Mouse (Mus musculus) brain, embryonic 18.5 days (tissue): ENCODE measurements at regions not wholly inside any gene's neighbourhood (a gene's known extent, or its start where the extent isn't known, plus 50 kb on each side); places are given as distances from the start of the nearest gene placed in this dataset.

Source experiments
- DNase-seq: peaks from one replicate; pipeline ENCODE4 v3.0.0-alpha.2; 2012; ENCODE audit warnings: low read depth, low spot score

DNA sequence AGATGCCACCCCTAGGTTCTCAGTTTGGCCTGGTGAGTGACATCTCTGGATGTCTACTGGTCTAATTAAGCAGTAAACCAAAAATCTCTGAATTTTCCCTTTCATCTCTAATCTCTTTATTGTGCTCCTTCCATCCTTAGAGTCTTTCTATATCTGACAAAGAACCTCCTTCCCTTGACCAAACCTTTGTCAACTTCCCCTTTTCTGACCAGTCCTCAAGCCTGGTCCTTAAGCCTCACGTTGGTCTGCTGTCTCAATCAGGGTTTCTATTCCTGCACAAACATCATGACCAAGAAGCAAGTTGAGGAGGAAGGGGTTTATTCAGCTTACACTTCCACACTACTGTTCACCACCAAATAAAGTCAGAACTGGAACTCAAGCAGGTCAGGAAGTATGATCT lies 116.4 kb upstream of the Tab2 start:
- no peak for DNase-seq

DNA sequence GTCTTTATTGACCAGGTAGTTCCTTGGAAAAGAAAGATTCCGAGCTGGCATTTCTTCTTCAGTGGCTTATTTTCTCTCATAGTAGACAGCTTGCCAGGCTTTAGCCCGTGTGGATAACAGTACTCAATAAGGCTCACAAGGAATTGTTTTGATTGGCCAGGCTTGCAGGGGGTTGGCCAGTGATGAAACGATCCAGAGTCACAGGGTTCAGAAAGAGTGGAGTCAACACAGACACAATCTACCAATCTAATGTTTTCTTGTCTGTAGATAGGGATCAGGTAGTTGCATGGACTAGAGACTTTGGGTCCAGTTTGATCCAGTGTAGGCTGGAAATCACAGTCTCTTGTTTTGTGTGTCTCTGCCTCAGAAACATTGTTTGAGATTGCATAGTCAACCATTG lies 115.8 kb upstream of the Tab2 start:
- DNase-seq, result no peak

DNA sequence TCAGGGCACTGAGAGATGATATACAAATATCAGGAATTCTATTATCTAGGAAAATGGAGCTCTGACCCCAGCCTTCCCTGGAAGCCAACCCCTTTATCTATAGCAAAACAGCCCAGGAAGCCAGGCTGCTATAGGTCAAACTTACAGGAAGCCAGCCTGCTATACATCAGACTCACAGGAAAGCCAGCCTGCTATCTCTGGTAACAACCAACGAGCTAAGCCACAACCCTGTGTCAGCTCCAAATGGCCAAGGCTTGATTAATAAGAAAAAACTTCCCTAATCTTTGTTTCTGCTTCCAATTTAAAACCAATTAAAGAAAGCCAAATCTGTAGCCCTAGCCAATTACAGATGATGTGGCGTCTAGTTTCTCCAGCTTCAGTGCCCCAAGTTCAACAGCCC lies 114.4 kb upstream of the Tab2 start:
- DNase-seq, result no peak

DNA sequence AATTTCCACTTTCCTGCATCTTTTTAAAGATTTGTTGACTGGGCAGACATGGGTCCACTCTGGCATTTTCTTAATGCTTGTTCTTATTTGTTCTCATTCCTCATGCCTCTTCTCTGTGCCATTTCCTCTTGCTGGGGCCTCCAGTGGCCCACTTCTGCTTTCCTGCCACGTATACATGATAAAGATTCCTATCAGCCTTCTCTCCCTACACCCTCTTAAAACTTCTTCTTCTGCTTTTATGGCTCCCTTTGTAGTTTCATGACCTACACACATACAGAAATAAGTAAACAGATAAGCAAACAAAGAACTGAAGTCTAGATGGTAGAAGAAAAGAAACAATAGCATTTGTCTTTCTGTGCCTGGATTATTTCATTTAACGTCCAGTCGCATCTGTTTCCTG lies 110.9 kb upstream of the Tab2 start:
- DNase-seq, result no peak

DNA sequence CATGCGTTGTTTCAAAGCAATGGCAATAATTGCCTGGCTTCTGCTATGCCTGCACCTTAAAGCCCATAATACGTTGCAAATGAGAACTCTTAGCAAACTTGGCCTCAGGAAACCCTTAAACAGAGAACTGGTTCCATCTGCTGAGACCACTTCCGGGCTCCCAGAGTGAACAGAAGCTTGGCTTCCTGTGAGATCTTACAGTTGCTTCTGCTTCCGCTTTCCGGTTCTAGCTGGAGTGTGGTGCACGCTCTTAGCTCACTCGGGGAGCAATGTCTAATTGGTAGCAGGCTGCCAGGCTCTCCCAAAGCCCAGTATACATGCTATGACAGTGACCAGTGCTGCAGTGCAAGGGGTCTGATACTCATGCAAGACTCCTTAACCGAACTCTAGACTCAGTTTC lies 109.7 kb upstream of the Tab2 start:
- DNase-seq, result no peak

DNA sequence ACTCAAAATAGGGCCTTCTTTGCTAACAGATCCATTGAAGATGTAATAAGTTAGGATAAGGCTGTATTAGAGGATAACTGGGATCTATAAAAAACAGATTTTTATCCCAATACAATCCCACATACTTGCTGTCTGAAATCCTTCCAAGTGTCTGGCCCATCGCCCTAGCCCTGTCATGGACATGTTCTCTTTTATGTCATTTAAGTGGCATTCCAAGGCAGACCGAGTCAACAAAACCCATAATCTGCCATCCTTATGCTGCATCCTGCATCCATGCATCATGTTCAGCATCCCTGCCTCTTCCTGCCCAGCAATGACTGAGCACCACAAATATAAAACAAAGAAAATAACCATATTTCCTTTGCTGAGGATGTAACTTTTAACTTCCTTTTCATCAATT lies 108.3 kb upstream of the Tab2 start:
- DNase-seq, result no peak

DNA sequence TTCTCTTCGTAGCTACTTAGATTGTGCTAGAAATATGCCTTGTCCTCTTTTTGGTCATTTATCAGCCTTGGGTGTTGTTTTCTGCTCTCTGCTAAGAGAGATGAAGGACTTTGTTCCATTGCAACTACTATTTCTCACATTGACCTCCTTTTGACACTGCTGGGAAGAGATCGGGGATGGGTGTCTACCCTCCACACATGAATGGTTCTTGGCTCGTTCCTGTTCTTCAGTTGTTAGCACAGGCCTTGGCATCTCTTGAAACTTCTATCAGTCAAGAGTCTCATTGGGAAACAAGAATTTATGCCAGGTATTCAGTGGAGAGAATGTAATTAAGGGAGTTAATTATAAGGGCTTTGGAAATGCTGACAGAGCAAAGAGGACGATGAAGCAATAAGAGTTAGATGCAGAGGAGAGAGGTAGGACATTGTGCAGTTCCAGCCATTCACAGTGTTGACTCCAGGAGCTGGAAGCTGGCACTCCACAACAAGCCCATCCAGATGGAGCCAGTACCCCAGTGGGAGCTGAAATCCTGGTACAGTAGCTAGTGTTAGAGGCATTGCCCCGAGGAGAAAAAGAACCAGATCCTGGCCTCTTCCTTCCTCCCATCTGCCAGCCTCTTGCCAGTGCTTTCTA lies 107.5 kb upstream of the Tab2 start:
- peak; percentile 28 for DNase-seq

DNA sequence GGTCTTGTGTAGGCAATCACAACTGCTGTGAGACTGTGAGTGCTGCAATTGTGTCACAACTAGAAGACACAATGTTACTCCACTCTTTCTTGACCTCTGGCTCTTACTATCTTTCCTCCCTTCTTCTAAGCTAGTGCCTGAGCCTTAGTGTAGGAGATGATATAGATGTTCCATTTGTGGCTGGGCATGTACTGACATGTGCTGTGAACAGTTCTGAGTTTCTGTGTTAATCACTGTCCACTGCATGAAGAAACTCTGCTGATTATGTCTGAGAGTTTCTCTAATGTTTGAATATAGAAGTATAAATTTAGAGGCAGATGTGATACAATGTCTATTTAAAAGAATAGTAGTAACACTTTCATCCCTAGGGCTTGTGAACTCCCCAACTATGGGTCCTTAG lies 105.0 kb upstream of the Tab2 start:
- DNase-seq, result no peak

DNA sequence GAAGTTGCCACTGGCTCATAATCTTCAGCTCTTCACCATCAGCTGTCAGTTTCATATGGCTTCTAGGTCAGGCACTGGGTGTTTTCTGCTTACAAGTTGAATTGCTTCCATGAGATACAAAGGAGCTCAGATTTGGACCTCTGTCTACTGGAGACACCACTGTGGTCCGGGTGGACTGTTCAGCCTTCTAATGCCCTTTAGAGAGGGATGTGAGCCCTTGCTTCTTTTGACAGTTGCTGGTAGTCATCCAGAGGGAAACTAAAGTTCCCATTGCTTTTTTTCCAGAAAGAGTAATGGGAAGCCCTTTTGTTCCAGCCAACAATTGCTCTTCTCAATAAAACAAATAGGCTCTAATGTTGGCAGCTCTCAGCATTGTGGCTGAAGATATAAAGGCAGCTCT lies 103.7 kb upstream of the Tab2 start:
- DNase-seq, result no peak

DNA sequence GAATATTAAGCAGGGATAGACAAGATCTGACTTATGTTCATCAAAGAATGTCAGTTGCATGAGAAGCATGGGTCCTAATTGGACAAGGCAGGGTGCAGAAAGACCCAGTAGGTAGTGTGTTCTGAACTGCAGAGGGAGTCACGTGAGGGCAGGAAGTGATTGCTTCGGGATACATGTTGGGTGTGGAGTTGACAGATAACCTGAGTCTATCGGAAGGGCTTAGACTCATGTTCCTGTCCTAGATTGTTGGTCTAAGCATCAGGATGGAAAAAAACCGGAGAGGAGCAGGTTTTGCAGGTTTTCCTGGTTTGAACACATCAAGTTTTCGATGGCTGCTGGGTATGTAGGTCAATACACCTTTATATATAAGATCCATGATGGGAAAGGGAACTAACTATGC lies 101.8 kb upstream of the Tab2 start:
- DNase-seq, result no peak

DNA sequence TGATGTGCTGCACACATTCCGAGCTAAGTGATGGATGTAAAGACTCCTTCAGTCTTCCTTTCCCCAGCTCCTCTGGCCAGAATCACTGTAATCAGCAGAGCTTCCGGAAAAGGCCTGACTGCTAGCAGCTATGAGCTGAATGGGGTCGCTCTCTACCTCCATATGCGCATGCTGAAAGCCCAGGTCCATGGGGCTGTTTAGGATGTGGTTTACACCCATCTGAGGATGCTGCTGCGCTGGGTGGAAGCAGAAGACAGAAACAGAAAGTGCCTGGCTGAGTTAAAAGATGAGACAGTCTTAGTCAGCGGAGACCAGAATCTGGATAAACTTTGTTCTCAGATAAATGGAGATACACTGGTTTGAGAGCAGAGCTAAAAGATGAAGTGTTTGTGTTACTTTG lies 99.3 kb upstream of the Tab2 start:
- no peak for DNase-seq

DNA sequence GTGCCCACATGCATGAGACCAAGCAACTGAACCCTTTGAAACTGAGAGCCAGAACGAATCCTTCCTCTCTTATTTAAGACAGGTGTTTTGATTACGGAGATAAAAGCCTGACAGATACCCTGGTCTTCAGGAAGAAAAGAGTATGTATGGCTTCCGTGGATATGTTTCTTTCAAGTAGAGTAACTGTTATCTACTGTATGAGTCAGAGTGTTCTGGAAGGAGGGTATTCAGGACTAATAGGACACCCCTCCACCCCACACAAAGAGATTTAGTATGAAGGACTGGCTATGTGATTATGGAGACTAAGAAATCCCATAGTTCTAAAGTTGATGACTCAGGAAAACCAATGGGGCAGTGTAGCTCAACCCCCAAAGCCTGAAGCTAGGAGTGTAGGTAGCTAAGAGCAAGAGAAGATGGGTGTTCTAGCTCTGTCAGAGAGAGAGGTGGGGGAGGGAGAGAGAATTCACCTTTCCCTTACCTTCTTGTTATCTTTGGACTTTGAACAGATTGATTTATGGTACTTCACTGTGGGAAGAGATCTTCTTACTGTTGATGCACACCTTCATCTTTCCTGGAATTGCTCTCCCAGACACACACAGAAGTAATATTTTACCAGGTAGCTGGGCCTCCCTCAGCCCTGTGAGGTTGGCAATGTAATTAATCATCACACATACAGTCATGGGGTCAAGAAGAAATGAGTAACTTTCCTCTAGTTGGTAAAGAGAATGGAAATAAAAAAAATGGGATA lies 87.6 kb upstream of the Tab2 start:
- DNase-seq, result no peak

DNA sequence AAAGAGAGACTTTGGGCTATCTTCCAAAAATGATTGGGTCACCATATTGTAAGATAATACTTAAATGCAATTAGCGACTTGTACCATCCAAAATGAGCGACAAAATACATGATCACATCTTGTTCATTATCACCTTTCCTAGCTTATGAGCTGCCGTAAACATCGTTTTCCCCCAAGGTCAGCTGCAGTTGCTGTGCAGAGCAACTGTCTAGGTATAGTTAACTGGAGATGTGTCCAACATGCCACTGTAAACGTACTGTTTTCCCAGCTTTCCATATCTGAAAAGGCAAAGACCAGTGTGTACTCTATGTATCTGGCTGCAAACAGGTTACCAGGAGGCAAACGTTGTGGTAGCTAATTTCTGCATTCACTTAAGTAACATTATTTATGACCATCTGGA lies 86.3 kb upstream of the Tab2 start:
- DNase-seq, result no peak

DNA sequence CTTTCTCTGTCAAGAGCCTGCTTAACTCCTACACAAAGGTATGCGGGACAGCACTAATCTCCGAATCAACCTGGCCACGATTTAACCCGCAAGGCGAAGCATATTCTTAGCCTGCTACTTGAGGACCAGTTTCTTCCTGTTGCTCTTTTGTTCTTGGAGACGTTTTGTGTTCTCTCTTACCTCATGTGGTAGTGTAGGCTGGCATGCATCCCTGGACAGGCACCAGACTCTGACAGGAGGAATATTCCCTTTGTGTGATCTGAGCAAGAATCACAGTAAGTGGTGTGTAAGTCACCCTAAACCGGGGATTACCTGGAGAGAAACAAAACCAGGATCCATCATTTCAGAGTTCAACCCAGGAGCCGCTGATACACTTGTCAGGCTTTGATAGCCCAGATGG lies 85.8 kb upstream of the Tab2 start:
- DNase-seq, result no peak

DNA sequence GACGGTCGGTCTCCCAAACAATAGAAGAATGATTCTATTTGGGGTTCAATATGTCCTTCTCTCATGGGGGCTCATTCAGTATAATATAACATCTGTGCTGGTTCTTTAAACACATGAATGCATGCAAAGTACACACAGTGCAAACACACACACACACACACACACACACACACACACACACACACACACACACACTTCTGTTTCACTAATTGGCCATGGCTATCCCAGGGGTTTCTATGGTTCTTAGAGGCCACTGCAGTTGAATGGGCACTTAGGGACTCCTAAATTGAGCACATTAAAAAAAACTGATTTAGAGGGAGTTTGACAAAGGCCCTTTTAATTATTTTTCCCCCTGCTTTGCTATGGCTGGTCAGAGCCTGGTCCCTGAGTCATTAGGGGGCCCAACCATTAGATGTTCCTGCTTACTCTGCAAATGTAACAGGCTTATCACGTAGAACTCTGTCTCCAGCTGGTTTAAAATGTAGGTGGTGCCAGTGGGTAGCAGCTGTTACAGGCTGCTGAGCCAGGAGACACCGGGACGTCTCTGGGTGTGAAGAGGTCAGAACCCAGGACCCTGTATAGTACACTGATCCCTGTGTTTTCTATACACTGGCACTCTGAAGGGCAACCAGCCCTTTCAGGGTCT lies 82.1 kb upstream of the Tab2 start:
- no peak for DNase-seq

DNA sequence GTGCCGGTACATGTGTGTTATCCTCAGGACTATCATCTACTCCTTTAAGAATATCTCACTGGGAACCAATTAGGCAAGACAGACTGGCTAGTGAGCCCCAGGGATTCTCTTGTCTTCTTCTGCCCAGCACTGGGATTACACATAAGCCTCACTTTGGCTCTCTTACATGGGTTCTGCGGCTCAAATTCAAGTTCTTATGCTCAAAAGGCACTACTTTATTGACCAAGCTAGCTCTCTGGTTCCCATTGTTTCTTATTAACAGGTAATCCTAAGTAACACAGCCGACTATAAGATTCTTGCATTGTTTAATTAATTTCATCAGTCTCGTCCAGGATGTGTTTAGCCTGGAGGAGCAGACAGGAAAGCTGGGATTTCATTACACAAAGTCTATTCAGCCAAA lies 80.3 kb upstream of the Tab2 start:
- DNase-seq, result no peak

DNA sequence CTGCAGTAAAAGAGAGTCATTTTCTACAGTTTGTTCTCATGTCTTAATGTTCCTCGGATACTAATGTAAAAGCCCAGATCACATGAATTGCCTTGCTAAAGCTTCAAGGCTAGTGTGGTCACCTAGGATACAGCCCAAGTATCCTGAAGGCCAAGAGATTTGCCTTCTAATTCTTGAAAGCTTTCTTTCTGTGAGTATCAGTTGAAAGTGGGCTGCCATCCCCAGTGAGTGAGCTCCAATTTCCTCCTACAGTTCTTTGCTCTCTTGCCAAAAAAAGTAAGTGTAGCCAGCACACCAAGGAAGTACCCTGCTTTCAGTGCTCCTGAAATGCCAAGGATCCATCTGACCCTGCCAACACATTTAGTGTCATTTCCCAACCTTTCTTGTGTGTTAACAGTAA lies 79.3 kb upstream of the Tab2 start:
- DNase-seq, result no peak

DNA sequence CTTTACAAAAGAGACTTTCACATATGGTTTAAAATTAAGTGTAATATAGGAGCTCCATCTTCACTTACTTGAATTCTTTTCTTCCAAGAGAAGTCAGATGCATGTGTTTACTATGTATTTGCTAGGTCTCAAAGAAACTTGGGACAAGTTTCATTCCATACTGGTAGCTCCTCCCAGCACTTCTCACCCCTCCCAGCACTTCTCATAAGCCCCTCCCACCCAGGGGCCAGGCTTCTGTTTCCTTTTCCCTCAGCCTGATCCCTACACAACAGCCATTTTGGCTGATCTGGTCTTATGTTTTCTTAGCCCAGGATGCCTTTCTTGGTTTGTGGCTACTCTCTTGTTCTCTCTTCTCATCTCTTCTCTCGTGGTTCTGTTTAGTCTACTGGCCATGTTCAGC lies 76.2 kb upstream of the Tab2 start:
- DNase-seq, result no peak

DNA sequence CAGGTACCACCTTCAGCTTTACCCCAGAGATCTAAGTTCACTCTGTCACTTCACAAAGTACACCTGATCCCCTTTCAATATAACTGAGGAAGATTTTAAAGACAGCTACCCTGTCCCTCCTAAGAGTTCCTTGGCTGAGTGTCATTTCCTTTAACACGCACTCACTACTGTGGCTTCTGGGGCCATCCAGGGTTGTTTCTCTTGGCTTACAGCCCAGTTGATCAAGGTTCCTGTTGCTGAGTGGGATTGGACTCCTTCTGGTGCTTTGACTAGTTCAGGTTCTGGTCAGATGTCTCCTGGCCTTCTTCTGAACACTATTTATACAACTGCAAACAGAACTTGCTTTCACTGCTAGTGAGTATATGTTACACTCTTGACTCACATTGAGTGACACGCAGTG lies 72.8 kb upstream of the Tab2 start:
- no peak for DNase-seq

DNA sequence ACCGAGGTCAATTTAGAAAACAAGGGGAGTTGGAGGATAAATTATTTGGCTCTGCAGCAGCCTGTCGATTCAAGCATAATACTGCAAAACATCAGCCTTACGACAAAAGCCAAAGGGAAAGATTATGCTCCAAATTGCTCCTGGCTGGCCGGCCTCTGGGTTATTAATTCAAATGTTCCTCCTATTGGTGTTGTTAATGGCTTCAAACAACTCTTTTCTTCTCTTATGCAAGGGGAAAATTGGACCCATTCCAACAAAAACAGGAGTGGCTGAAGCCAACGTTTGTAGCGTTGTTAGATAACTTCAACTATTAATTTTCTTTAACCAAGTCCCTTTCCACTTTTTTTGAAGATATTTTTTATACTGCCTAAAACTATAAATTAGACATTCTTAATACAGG lies 71.0 kb upstream of the Tab2 start:
- no peak for DNase-seq

DNA sequence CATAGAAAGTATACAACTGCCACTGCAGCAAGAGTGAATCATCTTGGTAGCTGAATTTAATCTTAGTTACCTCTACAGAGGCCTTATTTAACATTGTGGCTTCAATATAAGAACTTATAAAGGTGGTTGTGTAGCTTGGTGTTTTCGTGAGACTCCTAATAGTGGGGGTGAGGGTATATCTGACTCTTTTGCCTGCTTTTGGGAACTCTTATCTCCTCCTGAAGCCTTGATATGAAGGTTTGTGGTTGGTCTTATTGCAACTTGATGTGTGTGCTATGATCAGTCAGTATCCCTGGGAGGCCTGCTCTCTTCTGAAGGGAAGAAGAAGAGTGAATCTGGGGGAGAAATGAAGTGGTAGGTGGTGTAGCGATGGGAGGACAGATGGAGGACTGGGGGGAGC lies 67.7 kb upstream of the Tab2 start:
- DNase-seq, result no peak

DNA sequence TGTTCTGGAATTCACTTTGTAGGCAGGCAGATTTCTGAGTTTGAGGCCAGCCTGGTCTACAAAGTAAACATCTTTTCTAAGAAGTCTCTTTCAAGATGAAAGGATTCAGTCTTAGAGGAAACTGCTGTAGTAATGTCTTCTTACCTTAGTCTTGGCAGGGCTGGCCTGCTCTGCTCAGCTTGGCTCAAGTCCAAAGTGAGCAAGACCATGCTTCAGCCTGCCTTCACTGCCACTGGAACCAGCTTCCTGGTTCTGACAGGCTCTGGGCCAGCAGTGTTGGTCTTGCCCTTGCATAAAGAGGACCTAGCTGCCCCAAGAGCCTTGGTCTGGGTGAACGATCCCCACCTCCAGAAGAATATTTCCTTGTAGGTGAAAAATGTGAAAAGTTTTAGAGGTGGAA lies 65.9 kb upstream of the Tab2 start:
- no peak for DNase-seq

DNA sequence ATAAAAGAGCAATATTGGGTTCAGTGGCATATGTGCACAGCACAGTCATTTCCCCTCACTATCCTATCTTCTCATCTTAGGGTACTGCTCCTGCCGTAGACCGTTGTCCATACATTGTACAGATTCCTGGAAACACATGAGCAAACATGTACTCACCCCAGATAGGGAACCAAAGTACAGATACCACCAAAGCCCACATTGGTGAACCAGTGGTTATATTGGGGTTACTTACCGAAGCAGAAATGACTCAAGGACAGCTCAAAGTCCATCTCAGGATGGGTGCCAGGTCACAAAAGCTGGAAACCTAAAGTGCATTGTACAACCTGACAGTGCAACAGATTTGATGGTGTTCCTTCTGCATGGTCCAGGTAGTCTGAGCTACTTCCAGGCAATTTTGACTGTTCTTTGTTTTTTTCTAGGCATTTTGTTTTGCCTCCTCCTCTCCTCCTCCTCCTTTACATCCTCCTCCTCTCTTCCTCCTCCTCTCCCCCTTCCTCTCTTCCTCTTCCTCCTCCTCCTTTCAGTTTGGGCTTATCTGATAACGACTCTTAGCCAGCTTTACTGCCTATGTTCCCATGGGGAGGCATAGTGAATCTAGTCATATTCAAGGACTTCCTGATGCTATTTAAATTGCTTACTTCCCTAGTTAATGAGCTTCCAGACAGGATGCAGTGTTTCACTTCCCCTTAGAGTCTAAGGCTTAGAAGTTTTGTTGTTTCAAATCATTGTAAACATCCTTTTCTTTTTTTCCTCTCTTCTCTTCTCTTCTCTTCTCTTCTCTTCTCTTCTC lies 65.1 kb upstream of the Tab2 start:
- DNase-seq, result no peak
